Mouse (Mus musculus): ENCODE measurements around the gene Necap2. TPM values are rescaled to one million over a fixed set of nuclear protein-coding genes. Genes with fewer than 3 reads are reported as not detected.

Necap2 gene
- total and polyA plus RNA-seq, 2 experiments from 2014 or later: 43.0 to 51.1 TPM

GRCm38 (mm10) chr4:141096710-141097109, 18.6 kb upstream of the Necap2 start:
- no peaks in the 10 kb centered on the region for H3K4me1 ChIP-seq (ENCODE audit: insufficient read depth)

GRCm38 (mm10) chr4:141095016-141095415, 16.9 kb upstream of the Necap2 start:
- DNase-seq (no peak), ATAC-seq (no peak)
- TF ChIP-seq CTCF (IDR thresholded peaks at IDR 0.05; ENCODE audit: low read depth): no peak
- no peak overlapping the region for H3K9ac ChIP-seq
- H3K9me3 ChIP-seq (ENCODE audit: low read length): no peaks in the 10 kb centered on the region
- H3K27me3 ChIP-seq (ENCODE audit: insufficient read depth, low read length): no peaks in the 10 kb centered on the region
- no peaks in the 10 kb centered on the region for H3K4me1 ChIP-seq (ENCODE audit: insufficient read depth)
- H3K4me3 ChIP-seq (ENCODE audit: low read depth, low read length): no peak overlapping the region
- no peak overlapping the region for H3K27ac ChIP-seq (ENCODE audit: low read depth, low read length)
- no peaks in the 10 kb centered on the region for H3K36me3 ChIP-seq (ENCODE audit: insufficient read depth)
- WGBS: 79% methylated on average over 10 of the region's 10 CpGs
- no peak overlapping the region for H3K4me2 ChIP-seq (ENCODE audit: low read depth)

More at GRCm38 (mm10) chr4:141096710-141097109, 18.6 kb upstream of the Necap2 start:
- WGBS: 11% methylated on average over 9 of the region's 9 CpGs
- DNase-seq (no peak), ATAC-seq (no peak)
- H3K4me2 ChIP-seq (ENCODE audit: low read depth): no peak overlapping the region
- no peaks in the 10 kb centered on the region for H3K9me3 ChIP-seq (ENCODE audit: low read length)
- no peak overlapping the region for H3K4me3 ChIP-seq (ENCODE audit: low read depth, low read length)
- no peak overlapping the region for H3K27ac ChIP-seq (ENCODE audit: low read depth, low read length)
- no peak for TF ChIP-seq CTCF (IDR thresholded peaks at IDR 0.05; ENCODE audit: low read depth)
- H3K27me3 ChIP-seq (ENCODE audit: insufficient read depth, low read length): no peaks in the 10 kb centered on the region
- H3K9ac ChIP-seq: no peak overlapping the region
- no peaks in the 10 kb centered on the region for H3K36me3 ChIP-seq (ENCODE audit: insufficient read depth)

GRCm38 (mm10) chr4:141088714-141089113, 10.6 kb upstream of the Necap2 start:
- H3K27ac ChIP-seq (ENCODE audit: low read depth, low read length): no peak overlapping the region
- no peak overlapping the region for H3K9ac ChIP-seq
- 74% methylated on average over 9 of the region's 9 CpGs for WGBS
- DNase-seq (no peak), ATAC-seq (no peak)
- TF ChIP-seq CTCF (IDR thresholded peaks at IDR 0.05; ENCODE audit: low read depth): no peak
- no peak overlapping the region for H3K4me3 ChIP-seq (ENCODE audit: low read depth, low read length)
- no peaks in the 10 kb centered on the region for H3K9me3 ChIP-seq (ENCODE audit: low read length)
- H3K27me3 ChIP-seq (ENCODE audit: insufficient read depth, low read length): no peaks in the 10 kb centered on the region
- H3K4me1 ChIP-seq (ENCODE audit: insufficient read depth): no peaks in the 10 kb centered on the region
- no peaks in the 10 kb centered on the region for H3K36me3 ChIP-seq (ENCODE audit: insufficient read depth)
- no peak overlapping the region for H3K4me2 ChIP-seq (ENCODE audit: low read depth)

GRCm38 (mm10) chr4:141088033-141088432, 9.9 kb upstream of the Necap2 start, which contains the start of gene Spata21:
Spata21 (plus strand) TSS chr4:141088333.
- H3K4me1 ChIP-seq (ENCODE audit: insufficient read depth): no peaks in the 10 kb centered on the region
- no peaks in the 10 kb centered on the region for H3K27me3 ChIP-seq (ENCODE audit: insufficient read depth, low read length)
- TF ChIP-seq CTCF (IDR thresholded peaks at IDR 0.05; ENCODE audit: low read depth): no peak
- H3K9me3 ChIP-seq (ENCODE audit: low read length): no peaks in the 10 kb centered on the region
- no peaks in the 10 kb centered on the region for H3K36me3 ChIP-seq (ENCODE audit: insufficient read depth)
- H3K4me2 ChIP-seq (ENCODE audit: low read depth): no peak within 1 kb of the TSS
- H3K9ac ChIP-seq: no peak within 1 kb of the TSS
- DNase-seq (no peak), ATAC-seq (no peak)
- no peak within 1 kb of the TSS for H3K27ac ChIP-seq (ENCODE audit: low read depth, low read length)
- no peak within 1 kb of the TSS for H3K4me3 ChIP-seq (ENCODE audit: low read depth, low read length)
- WGBS: 71% methylated on average over 6 of the region's 6 CpGs

GRCm38 (mm10) chr4:141086862-141087261, 8.7 kb upstream of the Necap2 start:
- Histone ChIP-seq H3K4me2 (ENCODE audit: low read depth) (no peak overlapping the region), H3K9me3 (ENCODE audit: low read length) (no peaks in the 10 kb centered on the region), H3K27ac (ENCODE audit: low read depth, low read length) (no peak overlapping the region), H3K36me3 (ENCODE audit: insufficient read depth) (no peaks in the 10 kb centered on the region), H3K4me3 (ENCODE audit: low read depth, low read length) (no peak overlapping the region), H3K4me1 (ENCODE audit: insufficient read depth) (no peaks in the 10 kb centered on the region), H3K27me3 (ENCODE audit: insufficient read depth, low read length) (no peaks in the 10 kb centered on the region), H3K9ac (no peak overlapping the region)
- TF ChIP-seq CTCF (IDR thresholded peaks at IDR 0.05; ENCODE audit: low read depth): no peak
- DNase-seq (no peak), ATAC-seq (no peak)
- 80% methylated on average over 10 of the region's 10 CpGs for WGBS

- peaks cover 7% of the 10 kb centered on the region for H3K4me1 ChIP-seq (ENCODE audit: insufficient read depth)
- H3K9ac ChIP-seq: no peak overlapping the region
- TF ChIP-seq CTCF (IDR thresholded peaks at IDR 0.05; ENCODE audit: low read depth): no peak
- no peak overlapping the region for H3K4me2 ChIP-seq (ENCODE audit: low read depth)
- H3K4me3 ChIP-seq (ENCODE audit: low read depth, low read length): no peak overlapping the region
- H3K27ac ChIP-seq (ENCODE audit: low read depth, low read length): no peak overlapping the region
- 69% methylated on average over 18 of the region's 18 CpGs for WGBS
- no peak for ATAC-seq
- peaks cover 9% of the 10 kb centered on the region; the same call in 1 of the 2 replicates for H3K36me3 ChIP-seq (ENCODE audit: insufficient read depth)
- H3K27me3 ChIP-seq (ENCODE audit: insufficient read depth, low read length): no peaks in the 10 kb centered on the region
- DNase-seq: no peak
- no peaks in the 10 kb centered on the region for H3K9me3 ChIP-seq (ENCODE audit: low read length)
These were observed 467 bp upstream of the Necap2 start for GRCm38 (mm10) chr4:141078510-141079137.

GRCm38 (mm10) chr4:141076761-141077506, 1.2 kb downstream of the Necap2 start:
- Histone ChIP-seq H3K27me3 (ENCODE audit: insufficient read depth, low read length) (no peaks in the 10 kb centered on the region), H3K36me3 (ENCODE audit: insufficient read depth) (peaks cover 24% of the 10 kb centered on the region), H3K27ac (ENCODE audit: low read depth, low read length) (no peak overlapping the region), H3K9ac (peak overlapping the region; percentile 96), H3K4me2 (ENCODE audit: low read depth) (peak overlapping the region; percentile 94), H3K9me3 (ENCODE audit: low read length) (no peaks in the 10 kb centered on the region), H3K4me3 (ENCODE audit: low read depth, low read length) (peak overlapping the region; percentile 94), H3K4me1 (ENCODE audit: insufficient read depth) (peaks cover 7% of the 10 kb centered on the region)
- DNase-seq (no peak), ATAC-seq (no peak)
- 83% methylated on average over 17 of the region's 17 CpGs for WGBS
- no peak for TF ChIP-seq CTCF (IDR thresholded peaks at IDR 0.05; ENCODE audit: low read depth)

Data from forebrain, postnatal 0 days (tissue).